Mouse (Mus musculus) ES-E14 (cell line): ENCODE measurements at regions not wholly inside any gene's neighbourhood (a gene's known extent, or its start where the extent isn't known, plus 50 kb on each side); places are given as distances from the start of the nearest gene placed in this dataset.

Source experiments
- CHD2 ChIP-seq: IDR thresholded peaks from 2 replicates; pipeline ENCODE4 v1.6.1; 2014; ENCODE audit warnings: mild to moderate bottlenecking, low read depth, low read length, inconsistent platforms
- HCFC1 ChIP-seq: IDR thresholded peaks from 2 replicates; pipeline ENCODE4 v1.6.1; 2012; ENCODE audit warnings: low read length, inconsistent platforms, borderline replicate concordance; ENCODE audit not compliant: insufficient read depth
- MAFK ChIP-seq: IDR thresholded peaks from 2 replicates; pipeline ENCODE4 v1.6.1; 2014; ENCODE audit warnings: mild to moderate bottlenecking, low read depth, low read length, inconsistent platforms; ENCODE audit not compliant: insufficient read depth
- ZC3H11A ChIP-seq: IDR thresholded peaks from 2 replicates; pipeline ENCODE4 v1.6.1; 2012; ENCODE audit warnings: low read depth, mild to moderate bottlenecking, inconsistent platforms, low read length, borderline replicate concordance
- ZNF384 ChIP-seq: IDR thresholded peaks from 2 replicates; pipeline ENCODE4 v1.6.1; 2012; ENCODE audit warnings: low read depth, low read length, inconsistent platforms

GRCm38 (mm10) chr4:72411343-72411742 lies 210.6 kb upstream of the Tle1 start:
- TF ChIP-seq CHD2 (no peak), ZNF384 (no peak), ZC3H11A (no peak), MAFK (no peak), HCFC1 (no peak)
